Comparison of ENCODE assay signal across 9 mouse cellular contexts in genomic region chr17:63497206-63497731, GRCm38 (mm10). TPM values are rescaled to one million over a fixed set of nuclear protein-coding genes. Genes with fewer than 3 reads are reported as not detected.
DNase-seq lines count a peak whose midpoint lies in the region; ATAC-seq and TF ChIP-seq lines count a peak whose summit lies in the region.
"Had no signal": no experiment of that assay in that cellular context is flagged by ENCODE, and none has a peak within 500 bp of the region (broad histone marks: within the 10 kb centered on the region; RNA-seq: fewer than 3 reads in every experiment).

No protein-coding gene starts in this region.

- no peaks in the 10 kb centered on the region for H3K27me3 ChIP-seq in heart, embryonic 12.5 days (replicated peaks)
- H3K27me3 ChIP-seq in intestine, embryonic 14.5 days (replicated peaks; ENCODE audit: control insufficient read depth, insufficient read depth, low read length): no peaks in the 10 kb centered on the region
- H3K27me3 ChIP-seq in midbrain, embryonic 11.5 days (ENCODE audit: control insufficient read depth, insufficient read depth, low read length): no peaks in the 10 kb centered on the region

- intact Hi-C loops in left cerebral cortex, postnatal 4 days (cut with DNase I): no loop called here

- H3K27ac ChIP-seq in heart, embryonic 12.5 days (ENCODE audit: poor library complexity, severe bottlenecking): no peak overlapping the region
- no peak overlapping the region for H3K27ac ChIP-seq in cortical plate, adult 2 months (ENCODE audit: insufficient read depth, low read length)
- no peak overlapping the region for H3K27ac ChIP-seq in intestine, embryonic 14.5 days (ENCODE audit: low read depth)
- H3K27ac ChIP-seq in midbrain, embryonic 11.5 days (ENCODE audit: low read depth, low read length): no peak overlapping the region

- TF ChIP-seq POLR2A in cortical plate, adult 2 months (IDR thresholded peaks at IDR 0.05; ENCODE audit: extremely low read depth, insufficient read depth, low read length): no peak

- no peak overlapping the region for H3K9ac ChIP-seq in heart, embryonic 12.5 days
- H3K9ac ChIP-seq in intestine, embryonic 14.5 days (ENCODE audit: low read length): no peak overlapping the region
- 0 out of 2 replicates have a peak overlapping the region, but pooled peaks have one; percentile 9 for H3K9ac ChIP-seq in midbrain, embryonic 11.5 days (ENCODE audit: low read length)

- peaks cover 36% of the 10 kb centered on the region for H3K4me1 ChIP-seq in heart, embryonic 12.5 days (replicated peaks)
- peaks cover 14% of the 10 kb centered on the region for H3K4me1 ChIP-seq in cortical plate, adult 2 months (ENCODE audit: control insufficient read depth, insufficient read depth, low read length)
- peaks cover 32% of the 10 kb centered on the region for H3K4me1 ChIP-seq in intestine, embryonic 14.5 days (replicated peaks; ENCODE audit: control insufficient read depth, insufficient read depth, low read length)
- peaks cover 17% of the 10 kb centered on the region for H3K4me1 ChIP-seq in midbrain, embryonic 11.5 days (ENCODE audit: control insufficient read depth, insufficient read depth, low read length)

- no peak for ATAC-seq in heart, embryonic 12.5 days (ENCODE audit: insufficient number of reproducible peaks, low FRiP score)
- ATAC-seq in intestine, embryonic 14.5 days (replicated peaks; ENCODE audit: low FRiP score, low TSS enrichment, low read depth): no peak
- ATAC-seq in midbrain, embryonic 11.5 days (ENCODE audit: low FRiP score): no peak

- H3K4me2 ChIP-seq in heart, embryonic 12.5 days: peak overlapping the region; percentile 40; the same call in 1 of the 2 replicates
- H3K4me2 ChIP-seq in intestine, embryonic 14.5 days (ENCODE audit: low read length): peak overlapping the region; percentile 61
- peak overlapping the region; percentile 43; the same call in 1 of the 2 replicates for H3K4me2 ChIP-seq in midbrain, embryonic 11.5 days

- no peaks in the 10 kb centered on the region for H3K36me3 ChIP-seq in heart, embryonic 12.5 days
- H3K36me3 ChIP-seq in intestine, embryonic 14.5 days (ENCODE audit: control insufficient read depth, insufficient read depth, low read length): no peaks in the 10 kb centered on the region
- H3K36me3 ChIP-seq in midbrain, embryonic 11.5 days (ENCODE audit: control insufficient read depth, insufficient read depth, low read length): no peaks in the 10 kb centered on the region

- H3K9me3 ChIP-seq in heart, embryonic 12.5 days (replicated peaks): no peaks in the 10 kb centered on the region
- no peaks in the 10 kb centered on the region for H3K9me3 ChIP-seq in intestine, embryonic 14.5 days (ENCODE audit: control insufficient read depth, low read length)
- no peaks in the 10 kb centered on the region for H3K9me3 ChIP-seq in midbrain, embryonic 11.5 days (ENCODE audit: control insufficient read depth, low read length)

- DNase-seq in heart, adult 8-10 months (ENCODE audit: low spot score): no peak
- no peak for DNase-seq in intestine, embryonic 14.5 days (ENCODE audit: low spot score)
- DNase-seq in midbrain, embryonic 11.5 days (ENCODE audit: low spot score, missing footprints): no peak
- DNase-seq in testis, postnatal 10 days (ENCODE audit: low spot score): no peak
- no peak for DNase-seq in left cerebral cortex, postnatal 4 days
- no peak for DNase-seq in adrenal gland, adult 2 months
- DNase-seq: kidney, postnatal 4 days had no signal

- H3K4me3 ChIP-seq in heart, embryonic 12.5 days: no peak overlapping the region
- peak overlapping the region; percentile 46; the same call in 1 of the 2 replicates for H3K4me3 ChIP-seq in cortical plate, adult 2 months (ENCODE audit: insufficient read depth, low read length)
- H3K4me3 ChIP-seq in intestine, embryonic 14.5 days (ENCODE audit: low read depth, low read length): peak overlapping the region; percentile 84; the same call in 1 of the 2 replicates
- no peak overlapping the region for H3K4me3 ChIP-seq in midbrain, embryonic 11.5 days (ENCODE audit: low read depth, low read length)

- 72% methylated on average over 6 of the region's 6 CpGs for WGBS in heart, embryonic 12.5 days
- WGBS in intestine, embryonic 14.5 days: 85% methylated on average over 6 of the region's 6 CpGs
- 91% methylated on average over 6 of the region's 6 CpGs for WGBS in midbrain, embryonic 11.5 days

- TF ChIP-seq CTCF in cortical plate, adult 2 months (IDR thresholded peaks at IDR 0.05; ENCODE audit: extremely low read depth, insufficient read depth, low read length): no peak

RNA-seq across cellular contexts. Expression of gene Fbxl17, which starts 2.5 kb away (rescaled TPM):
- polyA plus RNA-seq in heart, embryonic 12.5 days (2016; fragmentation: Nextera tagmentation; extraction: Ambion mirVana): 7.1 and 7.6 TPM in 2 replicates
- total RNA-seq in heart, adult 8-10 months (2022): 10 to 100 TPM; 25.4 to 29.0 (median 28.2) TPM
- 28.9 TPM in 2 replicates for polyA plus RNA-seq in cortical plate, adult 2 months (2012; rRNA removed)
- polyA plus RNA-seq in intestine, embryonic 14.5 days (2014; fragmentation: Nextera tagmentation; extraction: Ambion mirVana): 7.5 and 8.9 TPM in 2 replicates
- polyA plus RNA-seq in midbrain, embryonic 11.5 days (2014; fragmentation: Nextera tagmentation; extraction: Ambion mirVana): 15.8 and 16.5 TPM in 2 replicates
- total RNA-seq in left cerebral cortex, postnatal 4 days (2021): 10 to 100 TPM; 80.0 to 82.8 TPM
- 10 to 100 TPM; 26.4 to 28.6 TPM for total RNA-seq in adrenal gland, adult 2 months (2021)
- polyA plus RNA-seq in adrenal gland, adult 2 months (2012; rRNA removed): 19.2 and 23.7 TPM in 2 replicates

Comparison
In these comparisons a context has a peak if more than half of its experiments do, and no peak if none do; other contexts are left out.
1. H3K4me3 ChIP-seq: peak in cortical plate, adult 2 months (single experiment) and intestine, embryonic 14.5 days (single experiment); none in heart, embryonic 12.5 days (single experiment) and midbrain, embryonic 11.5 days (single experiment).
2. Peak in every context shown above with its lines, with median percentiles within 50 percentile points of each other: H3K4me2 ChIP-seq.